Mouse (Mus musculus) olfactory bulb, adult 2 months (tissue): ENCODE measurements at regions not wholly inside any gene's neighbourhood (a gene's known extent, or its start where the extent isn't known, plus 50 kb on each side); places are given as distances from the start of the nearest gene placed in this dataset.

Experiments
- CTCF ChIP-seq: fragments of 200-500 bp; IDR thresholded peaks from 2 replicates; pipeline ENCODE4 v1.5.1; 2012; ENCODE audit warnings: low read depth, mild to moderate bottlenecking, low read length, moderate library complexity; ENCODE audit not compliant: insufficient read depth
- POLR2A ChIP-seq: fragments of 200-500 bp; IDR thresholded peaks from 2 replicates; pipeline ENCODE4 v1.6.1; 2012; ENCODE audit warnings: mild to moderate bottlenecking, low read depth, low read length, moderate library complexity; ENCODE audit not compliant: insufficient read depth

DNA sequence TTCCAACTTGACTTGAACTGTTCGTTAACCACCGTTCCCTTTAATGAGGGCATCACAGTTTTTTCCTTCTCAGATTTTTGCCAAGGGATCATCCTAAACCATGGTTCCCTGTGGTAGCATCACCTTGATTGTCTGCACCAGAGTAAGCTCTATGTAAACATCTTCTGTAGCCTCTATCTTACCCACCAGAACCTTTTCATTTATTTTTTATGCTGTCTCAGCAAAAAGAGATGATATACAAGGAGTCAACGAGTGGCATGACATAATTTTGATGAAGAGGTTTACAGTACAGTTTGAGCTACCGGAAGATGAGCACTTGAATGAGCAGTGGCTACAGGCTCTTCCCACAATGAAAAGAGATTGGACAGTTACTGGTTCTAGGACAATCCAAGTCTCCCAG is 768.7 kb downstream of the Ets1 start:
- TF ChIP-seq POLR2A (no peak), CTCF (no peak)
